Mouse (Mus musculus): ENCODE measurements around the gene Ugt1a2. TPM values are rescaled to one million over a fixed set of nuclear protein-coding genes. Genes with fewer than 3 reads are reported as not detected.
"Not testable (repeated sequence)": the region's sequence is repeated elsewhere in the genome, so short reads cannot be mapped to it uniquely, and the experiment has no call there.

Gene Ugt1a2
- polyA plus RNA-seq, 1 experiment, result not detected

- Histone ChIP-seq H3K4me3 (replicated peaks) (no peak overlapping the region), H3K4me1 (ENCODE audit: control insufficient read depth) (peaks cover 3% of the 10 kb centered on the region), H3K27me3 (ENCODE audit: control insufficient read depth) (no peaks in the 10 kb centered on the region), H3K9me3 (ENCODE audit: control insufficient read depth, low read length) (peaks cover 18% of the 10 kb centered on the region), H3K36me3 (ENCODE audit: control insufficient read depth) (no peaks in the 10 kb centered on the region)
- TF ChIP-seq TAL1 (IDR thresholded peaks at IDR 0.05; ENCODE audit: low read length) (no peak), GATA1 (IDR thresholded peaks at IDR 0.05; ENCODE audit: low read length) (no peak)
These were observed 23.8 kb downstream of the Ugt1a2 start for GRCm38 (mm10) chr1:88224029-88224776.

- H3K36me3 ChIP-seq (ENCODE audit: control insufficient read depth); H3K4me1 ChIP-seq (ENCODE audit: control insufficient read depth); H3K27me3 ChIP-seq (ENCODE audit: control insufficient read depth); H3K4me3 ChIP-seq (replicated peaks): not testable (repeated sequence)
- H3K9me3 ChIP-seq (ENCODE audit: control insufficient read depth, low read length), result peaks cover 23% of the 10 kb centered on the region
These were observed 24.9 kb downstream of the Ugt1a2 start for GRCm38 (mm10) chr1:88225301-88225700.

DNA sequence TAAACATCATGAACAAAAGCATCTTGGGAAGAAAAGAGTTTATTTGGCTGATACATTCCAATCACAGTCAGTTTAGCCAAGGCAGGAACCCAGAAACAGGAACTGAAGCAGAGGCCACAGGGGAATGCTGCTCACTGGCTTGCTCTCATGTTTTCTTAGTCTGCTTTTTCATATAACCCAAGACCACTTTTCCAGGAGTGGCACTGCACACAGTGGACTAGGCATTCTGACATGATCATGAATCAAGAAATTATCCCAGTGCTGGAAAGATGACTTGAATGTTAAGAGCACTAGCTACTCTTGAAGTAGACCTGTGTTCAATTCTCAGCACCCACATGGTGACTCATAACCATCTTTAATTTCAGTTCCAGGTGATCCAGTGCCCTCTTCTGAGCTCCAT, 25.3 kb downstream of the Ugt1a2 start:
- Histone ChIP-seq H3K9me3 (ENCODE audit: control insufficient read depth, low read length) (peaks cover 28% of the 10 kb centered on the region), H3K4me1 (ENCODE audit: control insufficient read depth) (peaks cover 3% of the 10 kb centered on the region), H3K4me3 (replicated peaks) (no peak overlapping the region), H3K36me3 (ENCODE audit: control insufficient read depth) (no peaks in the 10 kb centered on the region), H3K27me3 (ENCODE audit: control insufficient read depth) (no peaks in the 10 kb centered on the region)
- TF ChIP-seq TAL1 (IDR thresholded peaks at IDR 0.05; ENCODE audit: low read length), result no peak
- TF ChIP-seq GATA1 (IDR thresholded peaks at IDR 0.05; ENCODE audit: low read length), result no peak

- peaks cover 29% of the 10 kb centered on the region for H3K9me3 ChIP-seq (ENCODE audit: control insufficient read depth, low read length)
- no peaks in the 10 kb centered on the region for H3K36me3 ChIP-seq (ENCODE audit: control insufficient read depth)
- H3K4me1 ChIP-seq (ENCODE audit: control insufficient read depth), result peaks cover 3% of the 10 kb centered on the region
- H3K4me3 ChIP-seq (replicated peaks), result no peak within 1 kb of the TSS
- H3K27me3 ChIP-seq (ENCODE audit: control insufficient read depth), result no peaks in the 10 kb centered on the region
- no peak for TF ChIP-seq GATA1 (IDR thresholded peaks at IDR 0.05; ENCODE audit: low read length)
- TF ChIP-seq TAL1 (IDR thresholded peaks at IDR 0.05; ENCODE audit: low read length), result no peak
These were observed 26.4 kb downstream of the Ugt1a2 start, which contains the start of gene Mroh2a for GRCm38 (mm10) chr1:88226670-88227379. Gene Mroh2a, plus strand, starts transcription at chr1:88226986.

- no peaks in the 10 kb centered on the region for H3K36me3 ChIP-seq (ENCODE audit: control insufficient read depth)
- H3K4me1 ChIP-seq (ENCODE audit: control insufficient read depth), result peaks cover 3% of the 10 kb centered on the region
- TF ChIP-seq TAL1 (IDR thresholded peaks at IDR 0.05; ENCODE audit: low read length), result no peak
- no peak for TF ChIP-seq GATA1 (IDR thresholded peaks at IDR 0.05; ENCODE audit: low read length)
- no peak overlapping the region for H3K4me3 ChIP-seq (replicated peaks)
- no peaks in the 10 kb centered on the region for H3K27me3 ChIP-seq (ENCODE audit: control insufficient read depth)
- peaks cover 34% of the 10 kb centered on the region for H3K9me3 ChIP-seq (ENCODE audit: control insufficient read depth, low read length)
These were observed 27.1 kb downstream of the Ugt1a2 start for GRCm38 (mm10) chr1:88227482-88227881.

DNA sequence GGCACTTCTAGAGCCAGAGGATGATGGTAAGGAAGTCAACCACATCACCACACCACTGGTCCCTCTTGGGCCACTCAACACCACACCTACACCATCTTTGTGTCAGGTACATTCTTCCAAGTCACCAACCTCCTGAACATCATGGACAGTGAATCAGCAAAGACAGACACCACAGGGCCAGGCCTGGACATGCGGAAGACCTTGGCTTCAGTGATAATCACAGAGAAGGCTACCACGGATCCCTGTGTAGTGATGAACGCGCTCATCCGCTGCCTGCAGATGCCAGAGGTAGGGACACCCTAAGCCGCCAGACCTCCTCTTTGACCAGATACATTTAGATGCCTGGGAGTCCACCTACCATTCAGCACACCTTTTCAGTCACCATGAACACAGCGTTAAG, 27.7 kb downstream of the Ugt1a2 start:
- H3K4me3 ChIP-seq (replicated peaks), result no peak overlapping the region

GRCm38 (mm10) chr1:88229566-88229965, 29.2 kb downstream of the Ugt1a2 start:
- H3K36me3 ChIP-seq (ENCODE audit: control insufficient read depth), result no peaks in the 10 kb centered on the region
- H3K9me3 ChIP-seq (ENCODE audit: control insufficient read depth, low read length), result peaks cover 48% of the 10 kb centered on the region

More for the DNA sequence above, 27.7 kb downstream of the Ugt1a2 start:
- Histone ChIP-seq H3K36me3 (ENCODE audit: control insufficient read depth) (no peaks in the 10 kb centered on the region), H3K27me3 (ENCODE audit: control insufficient read depth) (no peaks in the 10 kb centered on the region), H3K4me1 (ENCODE audit: control insufficient read depth) (peaks cover 3% of the 10 kb centered on the region), H3K9me3 (ENCODE audit: control insufficient read depth, low read length) (peaks cover 38% of the 10 kb centered on the region)
- TF ChIP-seq TAL1 (IDR thresholded peaks at IDR 0.05; ENCODE audit: low read length) (no peak), GATA1 (IDR thresholded peaks at IDR 0.05; ENCODE audit: low read length) (no peak)

GRCm38 (mm10) chr1:88229986-88230385, 29.6 kb downstream of the Ugt1a2 start:
- peaks cover 52% of the 10 kb centered on the region for H3K9me3 ChIP-seq (ENCODE audit: control insufficient read depth, low read length)
- TF ChIP-seq TAL1 (IDR thresholded peaks at IDR 0.05; ENCODE audit: low read length), result no peak
- no peak for TF ChIP-seq GATA1 (IDR thresholded peaks at IDR 0.05; ENCODE audit: low read length)

More at GRCm38 (mm10) chr1:88229566-88229965, 29.2 kb downstream of the Ugt1a2 start:
- H3K4me1 ChIP-seq (ENCODE audit: control insufficient read depth), result peaks cover 3% of the 10 kb centered on the region
- no peak overlapping the region for H3K4me3 ChIP-seq (replicated peaks)
- H3K27me3 ChIP-seq (ENCODE audit: control insufficient read depth), result no peaks in the 10 kb centered on the region
- no peak for TF ChIP-seq TAL1 (IDR thresholded peaks at IDR 0.05; ENCODE audit: low read length)
- no peak for TF ChIP-seq GATA1 (IDR thresholded peaks at IDR 0.05; ENCODE audit: low read length)

DNA sequence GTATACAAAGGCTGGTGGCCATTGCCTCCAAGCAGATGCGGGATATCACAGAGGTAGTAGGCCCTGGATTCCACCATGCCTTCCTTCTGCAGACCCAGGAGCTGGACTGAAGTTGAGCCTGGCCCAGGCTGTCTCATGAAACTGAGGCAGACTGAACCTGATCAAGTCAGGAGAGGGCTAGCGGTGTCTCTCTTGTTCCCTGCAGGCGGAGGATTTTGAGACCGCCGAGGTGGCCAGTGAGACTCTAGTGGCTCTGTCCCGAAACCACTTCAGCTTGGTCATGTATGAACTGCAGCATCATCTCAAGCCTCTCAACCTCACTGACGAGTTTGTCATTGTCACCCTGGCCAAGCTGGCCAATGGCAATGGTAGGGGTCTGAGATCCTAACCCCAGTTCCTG, 30.0 kb downstream of the Ugt1a2 start:
- TF ChIP-seq GATA1 (IDR thresholded peaks at IDR 0.05; ENCODE audit: low read length), result no peak
- TF ChIP-seq TAL1 (IDR thresholded peaks at IDR 0.05; ENCODE audit: low read length), result no peak
- peaks cover 56% of the 10 kb centered on the region for H3K9me3 ChIP-seq (ENCODE audit: control insufficient read depth, low read length)
- H3K4me1 ChIP-seq (ENCODE audit: control insufficient read depth), result peaks cover 3% of the 10 kb centered on the region
- peaks cover 5% of the 10 kb centered on the region; the same call in 1 of the 2 replicates for H3K27me3 ChIP-seq (ENCODE audit: control insufficient read depth)
- H3K4me3 ChIP-seq (replicated peaks), result no peak overlapping the region
- no peaks in the 10 kb centered on the region for H3K36me3 ChIP-seq (ENCODE audit: control insufficient read depth)

More at GRCm38 (mm10) chr1:88229986-88230385, 29.6 kb downstream of the Ugt1a2 start:
- H3K36me3 ChIP-seq (ENCODE audit: control insufficient read depth), result no peaks in the 10 kb centered on the region
- 0 out of 2 replicates have a peak, but pooled peaks cover 2% of the 10 kb centered on the region for H3K27me3 ChIP-seq (ENCODE audit: control insufficient read depth)
- no peak overlapping the region for H3K4me3 ChIP-seq (replicated peaks)
- peaks cover 3% of the 10 kb centered on the region for H3K4me1 ChIP-seq (ENCODE audit: control insufficient read depth)
